Mouse (Mus musculus): ENCODE data around the gene Glipr1l3.
"Not testable (repeated sequence)": the region's sequence is repeated elsewhere in the genome, so short reads cannot be mapped to it uniquely, and the experiment has no call there.

The Glipr1l3 gene

GRCm38 (mm10) chr10:112159882-112160560 is at the start of gene Glipr1l3:
Glipr1l3 (minus strand) TSS chr10:112160327.
- peak; percentile 42 for DNase-seq

- no peak for DNase-seq
These were observed 43.3 kb upstream of the Glipr1l3 start for GRCm38 (mm10) chr10:112203463-112203862.

- not testable (repeated sequence) for DNase-seq
These were observed 33.8 kb upstream of the Glipr1l3 start for GRCm38 (mm10) chr10:112193919-112194318.

- not testable (repeated sequence) for DNase-seq
These were observed 16.9 kb upstream of the Glipr1l3 start for GRCm38 (mm10) chr10:112177027-112177426.

- peak; percentile 17 for DNase-seq
These were observed 3.1 kb upstream of the Glipr1l3 start, which contains the start of gene Caps2 for GRCm38 (mm10) chr10:112163168-112163766. Caps2 (plus strand) TSS chr10:112163621.

GRCm38 (mm10) chr10:112139834-112140233 is 20.3 kb downstream of the Glipr1l3 start:
- DNase-seq, result no peak

GRCm38 (mm10) chr10:112138871-112139430 is 21.2 kb downstream of the Glipr1l3 start:
- no peak for DNase-seq

- DNase-seq, result no peak
These were observed 21.9 kb downstream of the Glipr1l3 start for GRCm38 (mm10) chr10:112138050-112138870.

- no peak for DNase-seq
These were observed 27.9 kb downstream of the Glipr1l3 start for GRCm38 (mm10) chr10:112132194-112132593.

GRCm38 (mm10) chr10:112127682-112128230 is 32.4 kb downstream of the Glipr1l3 start:
- DNase-seq, result not testable (repeated sequence)

- DNase-seq, result not testable (repeated sequence)
These were observed 35.0 kb downstream of the Glipr1l3 start for GRCm38 (mm10) chr10:112125090-112125489.

GRCm38 (mm10) chr10:112110401-112110800 is 49.7 kb downstream of the Glipr1l3 start:
- no peak for DNase-seq

GRCm38 (mm10) chr10:112105785-112106184 is 54.3 kb downstream of the Glipr1l3 start:
- peak; percentile 12 for DNase-seq

Measured in kidney, adult 11 months (tissue).